ENCODE assay signal across 17 mouse cellular contexts in genomic region chr17:74282024-74282423, GRCm38 (mm10).
"Had no signal": no experiment of that assay in that cellular context is flagged by ENCODE, and none has a peak within 500 bp of the region (broad histone marks: within the 10 kb centered on the region; RNA-seq: fewer than 3 reads in every experiment).

No protein-coding gene starts in this region.

- H3K4me3 ChIP-seq: neural tube, embryonic 12.5 days; neural tube, embryonic 13.5 days; neural tube, embryonic 15.5 days; stomach, embryonic 15.5 days had no signal

- H3K9ac ChIP-seq: neural tube, embryonic 12.5 days; neural tube, embryonic 13.5 days; neural tube, embryonic 15.5 days; stomach, embryonic 15.5 days had no signal

- H3K4me1 ChIP-seq: neural tube, embryonic 12.5 days; stomach, embryonic 15.5 days had no signal

- H3K4me2 ChIP-seq: neural tube, embryonic 12.5 days; neural tube, embryonic 13.5 days; neural tube, embryonic 15.5 days; stomach, embryonic 15.5 days had no signal

- H3K9me3 ChIP-seq: neural tube, embryonic 12.5 days; neural tube, embryonic 13.5 days; neural tube, embryonic 15.5 days; stomach, embryonic 15.5 days had no signal

- DNase-seq: retina, postnatal 1 day; right cerebral cortex, adult 18-20 months; right cerebral cortex, postnatal 14 days; right cerebral cortex, postnatal 25 days; right cerebral cortex, postnatal 4 days; spleen, adult 18-20 months; thymus, adult 18-20 months; thymus, adult 2 months; thymus, postnatal 14 days; thymus, postnatal 25 days; thymus, postnatal 36 days; thymus, postnatal 4 days had no signal

- H3K36me3 ChIP-seq: neural tube, embryonic 12.5 days; neural tube, embryonic 15.5 days; stomach, embryonic 15.5 days had no signal

- H3K27me3 ChIP-seq: neural tube, embryonic 12.5 days; neural tube, embryonic 13.5 days; neural tube, embryonic 15.5 days; stomach, embryonic 15.5 days had no signal

- H3K27ac ChIP-seq: neural tube, embryonic 12.5 days; neural tube, embryonic 13.5 days; neural tube, embryonic 15.5 days; stomach, embryonic 15.5 days; stomach, postnatal 0 days had no signal
